Mouse (Mus musculus): ENCODE measurements around the gene Vmn1r176. TPM values are rescaled to one million over a fixed set of nuclear protein-coding genes. Genes with fewer than 3 reads are reported as not detected.
"Not testable (repeated sequence)": the region's sequence is repeated elsewhere in the genome, so short reads cannot be mapped to it uniquely, and the experiment has no call there.

Vmn1r176 gene
- total RNA-seq (2021), result not detected
- long read RNA-seq, experiment 1, result 0 reads
- long read RNA-seq, experiment 2, result 0 reads

GRCm38 (mm10) chr7:23837272-23837671, at the start of gene Vmn1r176:
TSS of gene Vmn1r176 (minus strand) at chr7:23837372.
- not testable (repeated sequence) for DNase-seq

GRCm38 (mm10) chr7:23876918-23877317, 39.7 kb upstream of the Vmn1r176 start:
- not testable (repeated sequence) for DNase-seq

- not testable (repeated sequence) for DNase-seq
Measured at GRCm38 (mm10) chr7:23866349-23866748, 29.2 kb upstream of the Vmn1r176 start, which contains the start of gene Vmn1r177. TSS of gene Vmn1r177 (minus strand) at chr7:23866449.

- DNase-seq, result not testable (repeated sequence)
Measured at GRCm38 (mm10) chr7:23810543-23810942, 26.6 kb downstream of the Vmn1r176 start, which contains the start of gene Vmn1r175. TSS of gene Vmn1r175 (minus strand) at chr7:23810643.

GRCm38 (mm10) chr7:23784526-23784925, 52.6 kb downstream of the Vmn1r176 start:
- no peak for DNase-seq

Other genes starting within 250 kb of the Vmn1r176 start
- gene Vmn1r170, start 231.2 kb downstream of the Vmn1r176 start, total RNA-seq (2021), result not detected
- not detected for gene Vmn1r171, start 206.7 kb downstream of the Vmn1r176 start, total RNA-seq (2021)
- not detected for gene Vmn1r172, start 179.1 kb downstream of the Vmn1r176 start, total RNA-seq (2021)
- gene Vmn1r173, start 136.7 kb downstream of the Vmn1r176 start, total RNA-seq (2021), result not detected
- gene Vmn1r174, start 85.1 kb downstream of the Vmn1r176 start, total RNA-seq (2021), result not detected
- gene Vmn1r175, start 26.7 kb downstream of the Vmn1r176 start, total RNA-seq (2021), result not detected
- gene Vmn1r177, start 29.1 kb upstream of the Vmn1r176 start, total RNA-seq (2021), result not detected
- not detected for gene Vmn1r178, start 54.6 kb upstream of the Vmn1r176 start, total RNA-seq (2021)
- not detected for gene Vmn1r179, start 89.6 kb upstream of the Vmn1r176 start, total RNA-seq (2021)
- not detected for gene Vmn1r180, start 113.3 kb upstream of the Vmn1r176 start, total RNA-seq (2021)
- not detected for gene Vmn1r181, start 137.2 kb upstream of the Vmn1r176 start, total RNA-seq (2021)
- gene V1rd19, start 164.3 kb upstream of the Vmn1r176 start, total RNA-seq (2021), result not detected
- gene Vmn1r183, start 215.9 kb upstream of the Vmn1r176 start, total RNA-seq (2021), result not detected
- 10 to 100 TPM; 15.8 to 16.0 TPM for gene Zfp180, start 244.6 kb upstream of the Vmn1r176 start, total RNA-seq (2021)

Measured in heart, adult 18-20 months (tissue).